Mouse (Mus musculus): Measurements from ENCODE around the gene Sdsl.

The Sdsl gene

GRCm38 (mm10) chr5:120495064-120495702 lies 22.6 kb upstream of the Sdsl start:
- DNase-seq (ENCODE audit: low spot score in 2 of 2) = peak in 1 of 2 experiments; percentile 70

GRCm38 (mm10) chr5:120493873-120494395 lies 21.3 kb upstream of the Sdsl start:
- DNase-seq (ENCODE audit: low spot score in 2 of 2) = no peak

GRCm38 (mm10) chr5:120493440-120493839 lies 20.8 kb upstream of the Sdsl start:
- no peak for DNase-seq (ENCODE audit: low spot score in 2 of 2)

GRCm38 (mm10) chr5:120492437-120492836 lies 19.8 kb upstream of the Sdsl start:
- DNase-seq (ENCODE audit: low spot score in 2 of 2) = no peak

- DNase-seq (ENCODE audit: low spot score in 2 of 2) = no peak
Measured at GRCm38 (mm10) chr5:120490679-120491192, 18.1 kb upstream of the Sdsl start.

GRCm38 (mm10) chr5:120487844-120488243 lies 15.2 kb upstream of the Sdsl start:
- no peak for DNase-seq (ENCODE audit: low spot score in 2 of 2)

- no peak for DNase-seq (ENCODE audit: low spot score in 2 of 2)
Measured at GRCm38 (mm10) chr5:120483399-120483798, 10.8 kb upstream of the Sdsl start.

- DNase-seq (ENCODE audit: low spot score in 2 of 2) = no peak
Measured at GRCm38 (mm10) chr5:120481205-120481604, 8.6 kb upstream of the Sdsl start.

- no peak for DNase-seq (ENCODE audit: low spot score in 2 of 2)
Measured at GRCm38 (mm10) chr5:120479538-120479937, 6.9 kb upstream of the Sdsl start.

GRCm38 (mm10) chr5:120477993-120478392 lies 5.4 kb upstream of the Sdsl start:
- DNase-seq (ENCODE audit: low spot score in 2 of 2) = no peak

GRCm38 (mm10) chr5:120476296-120476695 lies 3.7 kb upstream of the Sdsl start, which contains the start of gene Sds:
Gene Sds (plus strand): TSS chr5:120476526.
- no peak for DNase-seq (ENCODE audit: low spot score in 2 of 2)

- no peak for DNase-seq (ENCODE audit: low spot score in 2 of 2)
Measured at GRCm38 (mm10) chr5:120475861-120476260, 3.3 kb upstream of the Sdsl start.

- DNase-seq (ENCODE audit: low spot score in 2 of 2) = no peak
Measured at GRCm38 (mm10) chr5:120473361-120473760, 751 bp upstream of the Sdsl start.

- DNase-seq (ENCODE audit: low spot score in 2 of 2) = no peak
Measured at GRCm38 (mm10) chr5:120471538-120471937, 1.1 kb downstream of the Sdsl start.

- no peak for DNase-seq (ENCODE audit: low spot score in 2 of 2)
Measured at GRCm38 (mm10) chr5:120468830-120469229, 3.8 kb downstream of the Sdsl start.

- DNase-seq (ENCODE audit: low spot score in 2 of 2) = no peak
Measured at GRCm38 (mm10) chr5:120468336-120468735, 4.3 kb downstream of the Sdsl start.

- no peak for DNase-seq (ENCODE audit: low spot score in 2 of 2)
Measured at GRCm38 (mm10) chr5:120467026-120467425, 5.6 kb downstream of the Sdsl start.

- peak in 1 of 2 experiments; percentile 31 for DNase-seq (ENCODE audit: low spot score in 2 of 2)
Measured at GRCm38 (mm10) chr5:120465860-120466259, 6.8 kb downstream of the Sdsl start.

GRCm38 (mm10) chr5:120465062-120465461 lies 7.5 kb downstream of the Sdsl start:
- DNase-seq (ENCODE audit: low spot score in 2 of 2) = peak in 1 of 2 experiments; percentile 26

- no peak for DNase-seq (ENCODE audit: low spot score in 2 of 2)
Measured at GRCm38 (mm10) chr5:120464321-120464720, 8.3 kb downstream of the Sdsl start.

- DNase-seq (ENCODE audit: low spot score in 2 of 2) = no peak
Measured at GRCm38 (mm10) chr5:120461902-120462301, 10.7 kb downstream of the Sdsl start.

- no peak for DNase-seq (ENCODE audit: low spot score in 2 of 2)
Measured at GRCm38 (mm10) chr5:120459133-120459532, 13.5 kb downstream of the Sdsl start.

GRCm38 (mm10) chr5:120457628-120458027 lies 15.0 kb downstream of the Sdsl start:
- no peak for DNase-seq (ENCODE audit: low spot score in 2 of 2)

Measured in urinary bladder, adult 18-20 months (tissue).